Mouse (Mus musculus) hindbrain, embryonic 13.5 days (tissue): ENCODE measurements around the gene Zrsr1. TPM values are rescaled to one million over a fixed set of nuclear protein-coding genes. Genes with fewer than 3 reads are reported as not detected.
A peak's percentile ranks its signal among the peaks of the same experiment; 100 is the strongest.

Experiments used
- ATAC-seq: fragments of 200-750 bp; cut with Nextera tagmentation; 2 replicates; pipeline ENCODE4 v1.8.0; 2017; ENCODE audit warnings: moderate TSS enrichment; ENCODE audit not compliant: low FRiP score
- H3K27ac ChIP-seq: fragments of 300-500 bp; sonication (generic); 2 replicates; pipeline ENCODE4 v1.5.1; 2015; ENCODE audit warnings: inconsistent platforms, mild to moderate bottlenecking, moderate library complexity
- H3K27me3 ChIP-seq: fragments of 300-500 bp; sonication (generic); 2 replicates; pipeline ENCODE4 v1.6.1; 2015; ENCODE audit warnings: mild to moderate bottlenecking, inconsistent platforms
- H3K36me3 ChIP-seq: fragments of 300-500 bp; sonication (generic); 2 replicates; pipeline ENCODE4 v1.6.1; 2015; ENCODE audit warnings: mild to moderate bottlenecking, inconsistent platforms
- H3K4me1 ChIP-seq: fragments of 300-500 bp; sonication (generic); replicated peaks from 2 replicates; pipeline ENCODE4 v1.6.1; 2015; ENCODE audit warnings: inconsistent platforms
- H3K4me2 ChIP-seq: fragments of 300-500 bp; sonication (generic); 2 replicates; pipeline ENCODE4 v1.6.1; 2015; ENCODE audit warnings: inconsistent platforms, mild to moderate bottlenecking, moderate library complexity
- H3K4me3 ChIP-seq: fragments of 300-500 bp; sonication (generic); 2 replicates; pipeline ENCODE4 v1.5.1; 2015; ENCODE audit warnings: mild to moderate bottlenecking, inconsistent platforms
- H3K9ac ChIP-seq: fragments of 300-500 bp; sonication (generic); 2 replicates; pipeline ENCODE4 v1.6.1; 2015; ENCODE audit warnings: mild to moderate bottlenecking, inconsistent platforms
- H3K9me3 ChIP-seq: fragments of 300-500 bp; sonication (generic); 2 replicates; pipeline ENCODE4 v1.6.1; 2016; ENCODE audit warnings: inconsistent platforms
- WGBS: fragments of 180-500 bp; shearing (Covaris S2); methylation state at CpG from one replicate; pipeline ENCODE4 v1.1.7; 2015; 5-methylcytosine and 5-hydroxymethylcytosine counted together
- polyA plus RNA-seq: library from polyadenylated mRNA; unstranded; fragments of >200 nt; fragmentation: Nextera tagmentation; extraction: Ambion mirVana; gene quantifications from 2 replicates; pipeline ENCODE4 v1.2.1, GENCODE M21; 2015

The Zrsr1 gene
- 6.6 and 8.3 TPM in 2 replicates for polyA plus RNA-seq

DNA sequence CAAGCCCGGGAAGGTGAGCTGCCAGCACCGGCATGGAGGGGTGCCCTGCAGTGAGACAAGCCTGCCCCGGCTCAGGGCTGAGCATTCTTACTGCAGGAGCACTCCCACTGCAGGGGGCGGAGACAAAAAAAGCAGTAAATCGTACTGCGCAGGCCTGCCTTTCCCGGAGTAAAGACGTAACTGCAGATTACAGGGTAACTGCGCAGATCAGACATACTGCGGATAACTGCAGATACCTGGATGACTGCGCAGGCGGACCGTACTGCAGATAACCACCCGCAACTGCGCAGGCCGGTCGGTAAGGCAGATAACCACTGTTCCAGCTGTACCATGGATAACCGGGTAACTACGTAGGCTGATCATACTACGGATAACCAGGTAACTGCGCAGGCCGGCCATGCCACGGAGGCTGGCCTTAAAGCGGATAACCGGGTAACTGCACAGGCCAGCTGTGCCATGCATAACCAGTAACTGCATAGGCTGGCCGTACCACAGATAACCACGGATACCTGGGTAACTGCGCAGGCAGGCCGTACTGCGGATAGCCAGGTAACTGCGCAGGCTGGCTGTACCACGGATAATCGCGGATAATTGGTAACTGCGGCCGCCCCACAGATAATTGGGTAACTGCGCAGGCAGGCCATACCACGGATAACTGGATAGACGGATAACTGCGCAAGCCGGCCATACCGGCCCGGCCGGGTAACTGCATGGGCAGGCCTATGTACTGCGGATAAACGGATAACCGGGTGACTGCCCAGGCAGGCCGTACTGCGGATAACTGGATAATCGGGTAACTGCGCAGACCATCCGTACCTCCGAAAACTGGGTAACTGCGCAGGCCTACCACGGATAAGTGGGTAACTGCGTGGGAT lies at the start of gene Zrsr1:
Zrsr1 (plus strand) TSS at position 171 of the 875 bp plus-strand sequence.
- peaks cover 26% of the 10 kb centered on the region for H3K9me3 ChIP-seq
- peak within 1 kb of the TSS; percentile 70 for H3K9ac ChIP-seq

DNA sequence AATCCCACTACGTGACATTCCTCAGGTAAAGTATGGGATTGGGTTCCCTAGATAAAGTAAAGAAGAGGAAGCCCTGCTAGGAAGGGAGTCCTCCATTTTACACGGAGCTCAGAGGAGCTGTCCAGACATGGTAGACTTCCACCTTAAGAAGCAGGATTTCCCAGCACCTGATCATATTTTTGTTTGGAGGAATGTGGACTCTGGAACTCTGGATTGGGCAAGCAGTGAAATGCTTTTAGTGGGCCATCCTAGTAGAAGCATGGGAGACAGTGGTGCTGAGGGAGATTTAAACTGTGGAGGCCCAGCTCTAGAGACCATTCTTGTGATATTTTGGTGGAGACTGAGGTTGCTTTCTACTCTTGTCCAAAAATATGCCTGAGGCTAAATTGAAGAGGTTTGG lies 49.3 kb upstream of the Zrsr1 start:
- H3K27me3 ChIP-seq: no peaks in the 10 kb centered on the region
- no peak overlapping the region for H3K4me3 ChIP-seq
- H3K9ac ChIP-seq: no peak overlapping the region
- H3K27ac ChIP-seq: no peak overlapping the region
- H3K36me3 ChIP-seq: no peaks in the 10 kb centered on the region
- no peaks in the 10 kb centered on the region for H3K9me3 ChIP-seq
- 88% methylated on average over 2 of the region's 2 CpGs for WGBS
- H3K4me1 ChIP-seq: peaks cover 2% of the 10 kb centered on the region; the same call in 1 of the 2 replicates
- H3K4me2 ChIP-seq: no peak overlapping the region
- ATAC-seq: no peak

More for the DNA sequence above, at the start of gene Zrsr1:
- Histone ChIP-seq H3K27ac (peak within 1 kb of the TSS; percentile 81), H3K27me3 (no peaks in the 10 kb centered on the region), H3K4me1 (peaks cover 29% of the 10 kb centered on the region), H3K36me3 (peaks cover 31% of the 10 kb centered on the region), H3K4me3 (peak within 1 kb of the TSS; percentile 50), H3K4me2 (peak within 1 kb of the TSS; percentile 56)
- ATAC-seq: peak; percentile 87
- 51% methylated on average over 56 of the region's 56 CpGs for WGBS

DNA sequence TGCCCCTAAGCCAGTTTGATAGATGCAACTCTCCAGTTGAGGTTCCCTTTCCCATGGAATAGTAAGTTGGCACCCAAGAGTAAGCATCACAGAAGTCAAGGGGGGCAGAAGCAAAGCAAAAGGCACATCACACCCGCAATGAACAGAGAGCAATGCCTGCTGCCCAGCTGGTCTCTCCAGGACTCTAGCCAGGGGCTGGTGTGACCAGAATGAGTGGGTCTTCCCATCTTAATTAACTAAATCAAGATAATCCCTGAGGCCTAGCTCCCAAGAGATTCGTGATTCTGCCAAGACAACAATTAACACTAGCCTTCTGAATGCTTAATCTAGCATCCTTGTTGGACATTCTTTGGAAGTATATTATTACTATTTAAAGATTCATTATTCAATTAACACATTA lies 48.2 kb upstream of the Zrsr1 start:
- Histone ChIP-seq H3K4me3 (no peak overlapping the region), H3K4me1 (peaks cover 2% of the 10 kb centered on the region), H3K9ac (no peak overlapping the region), H3K4me2 (no peak overlapping the region), H3K9me3 (no peaks in the 10 kb centered on the region), H3K27ac (no peak overlapping the region), H3K27me3 (no peaks in the 10 kb centered on the region), H3K36me3 (no peaks in the 10 kb centered on the region)
- WGBS: 69% methylated on average over 2 of the region's 2 CpGs
- no peak for ATAC-seq

DNA sequence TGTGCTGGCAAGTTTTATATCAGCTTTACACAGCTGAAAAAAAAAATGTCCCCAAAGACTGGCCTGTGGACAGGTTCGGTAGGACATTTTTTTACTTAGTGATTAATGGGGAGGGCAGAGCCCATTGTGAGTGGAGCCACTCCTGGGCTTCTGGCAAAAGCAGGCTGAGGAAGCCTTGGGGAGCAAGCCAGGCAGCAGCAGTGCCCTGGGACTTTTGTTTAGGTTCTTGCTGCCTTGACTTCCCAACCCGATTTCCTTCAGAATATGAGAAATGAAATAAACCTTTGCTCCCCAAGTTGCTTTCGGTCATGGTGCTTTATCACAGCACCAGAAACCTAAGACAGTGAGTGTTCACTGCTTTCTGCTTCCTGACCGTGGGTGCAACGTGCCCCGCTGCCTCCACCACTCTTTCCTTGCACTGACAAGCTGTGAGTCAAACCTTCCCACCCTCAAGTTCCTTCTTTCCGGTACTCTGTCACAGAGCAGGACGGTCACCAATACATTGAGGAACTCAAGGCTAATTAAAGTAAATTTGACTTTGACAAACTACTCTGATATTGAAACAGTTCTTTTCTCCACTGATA lies 43.1 kb upstream of the Zrsr1 start:
- Histone ChIP-seq H3K27me3 (no peaks in the 10 kb centered on the region), H3K4me3 (no peak overlapping the region), H3K4me2 (no peak overlapping the region), H3K4me1 (peaks cover 3% of the 10 kb centered on the region), H3K27ac (no peak overlapping the region), H3K9ac (no peak overlapping the region), H3K9me3 (no peaks in the 10 kb centered on the region), H3K36me3 (no peaks in the 10 kb centered on the region)
- 84% methylated on average over 8 of the region's 8 CpGs for WGBS
- no peak for ATAC-seq

DNA sequence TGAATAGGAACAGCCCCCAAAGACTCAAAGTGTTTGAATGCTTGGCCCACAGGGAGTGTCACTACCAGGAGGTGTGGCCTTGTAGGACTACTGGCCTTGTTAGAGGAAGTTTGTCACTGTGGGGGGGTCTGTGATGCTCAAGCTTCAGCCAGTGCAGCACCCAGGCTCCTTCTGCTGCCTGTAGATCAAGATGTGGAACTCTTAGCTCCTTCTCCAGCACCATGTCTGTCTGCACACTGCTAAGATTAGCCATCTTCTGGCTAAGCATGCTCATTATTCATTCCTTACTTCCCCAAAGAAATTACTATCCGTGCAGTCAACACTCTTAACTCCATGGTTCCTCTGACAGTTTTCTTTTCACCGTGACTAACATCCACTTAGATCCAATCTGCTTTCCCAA lies 41.7 kb upstream of the Zrsr1 start:
- no peak overlapping the region for H3K4me3 ChIP-seq
- no peak overlapping the region for H3K4me2 ChIP-seq
- 73% methylated on average over 2 of the region's 2 CpGs for WGBS
- peaks cover 3% of the 10 kb centered on the region for H3K4me1 ChIP-seq
- no peak for ATAC-seq
- H3K27ac ChIP-seq: no peak overlapping the region
- no peaks in the 10 kb centered on the region for H3K36me3 ChIP-seq
- H3K9me3 ChIP-seq: no peaks in the 10 kb centered on the region
- H3K27me3 ChIP-seq: no peaks in the 10 kb centered on the region
- no peak overlapping the region for H3K9ac ChIP-seq

DNA sequence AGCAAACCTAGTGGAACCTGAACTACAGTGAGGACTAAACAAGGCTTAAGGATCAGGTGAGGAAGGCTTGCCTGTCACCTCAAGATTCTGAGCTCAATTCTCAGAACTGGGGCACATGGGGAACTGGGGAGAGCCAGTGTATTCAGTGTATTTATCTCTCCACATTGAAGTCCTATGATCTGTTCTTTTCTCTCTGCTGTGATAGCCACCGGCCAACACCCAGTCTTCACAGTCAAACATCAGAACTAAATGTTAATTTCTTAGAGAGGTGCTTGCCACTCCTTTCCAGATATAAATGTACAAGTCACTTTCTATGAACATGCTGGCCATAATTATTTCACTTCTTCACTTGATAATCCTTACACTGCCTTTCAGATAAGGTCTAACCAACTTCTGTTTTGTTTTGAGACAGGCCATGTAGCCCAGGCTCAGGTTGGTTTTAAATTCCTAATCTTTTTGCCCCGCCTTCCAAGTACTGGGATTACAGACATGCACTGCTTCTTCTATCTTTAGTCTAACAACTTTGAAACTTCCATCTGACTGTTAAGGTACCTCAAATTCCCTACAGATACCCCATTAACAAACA lies 40.4 kb upstream of the Zrsr1 start:
- H3K9me3 ChIP-seq: no peaks in the 10 kb centered on the region
- no peak overlapping the region for H3K4me2 ChIP-seq
- no peaks in the 10 kb centered on the region for H3K27me3 ChIP-seq
- peaks cover 3% of the 10 kb centered on the region; the same call in 1 of the 2 replicates for H3K4me1 ChIP-seq
- no peak for ATAC-seq
- H3K36me3 ChIP-seq: no peaks in the 10 kb centered on the region
- H3K4me3 ChIP-seq: no peak overlapping the region
- no peak overlapping the region for H3K27ac ChIP-seq
- WGBS: 90% methylated on average over 2 of the region's 2 CpGs
- H3K9ac ChIP-seq: no peak overlapping the region

DNA sequence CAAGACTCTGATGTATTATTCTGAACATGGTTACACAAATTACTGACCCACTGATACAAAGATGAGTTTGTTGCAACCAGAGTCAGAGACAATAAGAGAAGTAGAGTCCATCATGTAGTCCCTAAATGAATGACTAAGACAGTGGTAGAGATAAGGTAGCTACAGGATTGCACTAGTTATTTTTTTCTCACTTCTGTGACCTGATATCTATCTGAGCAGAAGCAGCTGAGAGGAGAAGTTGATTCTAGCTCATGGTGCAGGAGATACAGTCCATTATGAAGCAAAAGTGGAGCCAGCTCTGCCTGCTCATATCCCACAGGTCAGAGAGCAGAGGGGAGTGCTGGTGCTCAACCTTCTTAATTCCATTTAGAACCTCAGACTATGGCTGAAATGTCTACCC lies 39.6 kb upstream of the Zrsr1 start:
- no peak overlapping the region for H3K9ac ChIP-seq
- no peaks in the 10 kb centered on the region for H3K27me3 ChIP-seq
- H3K27ac ChIP-seq: no peak overlapping the region
- H3K4me3 ChIP-seq: no peak overlapping the region
- no peaks in the 10 kb centered on the region for H3K9me3 ChIP-seq
- no peak overlapping the region for H3K4me2 ChIP-seq
- peaks cover 3% of the 10 kb centered on the region; the same call in 1 of the 2 replicates for H3K4me1 ChIP-seq
- no peak for ATAC-seq
- no peaks in the 10 kb centered on the region for H3K36me3 ChIP-seq

DNA sequence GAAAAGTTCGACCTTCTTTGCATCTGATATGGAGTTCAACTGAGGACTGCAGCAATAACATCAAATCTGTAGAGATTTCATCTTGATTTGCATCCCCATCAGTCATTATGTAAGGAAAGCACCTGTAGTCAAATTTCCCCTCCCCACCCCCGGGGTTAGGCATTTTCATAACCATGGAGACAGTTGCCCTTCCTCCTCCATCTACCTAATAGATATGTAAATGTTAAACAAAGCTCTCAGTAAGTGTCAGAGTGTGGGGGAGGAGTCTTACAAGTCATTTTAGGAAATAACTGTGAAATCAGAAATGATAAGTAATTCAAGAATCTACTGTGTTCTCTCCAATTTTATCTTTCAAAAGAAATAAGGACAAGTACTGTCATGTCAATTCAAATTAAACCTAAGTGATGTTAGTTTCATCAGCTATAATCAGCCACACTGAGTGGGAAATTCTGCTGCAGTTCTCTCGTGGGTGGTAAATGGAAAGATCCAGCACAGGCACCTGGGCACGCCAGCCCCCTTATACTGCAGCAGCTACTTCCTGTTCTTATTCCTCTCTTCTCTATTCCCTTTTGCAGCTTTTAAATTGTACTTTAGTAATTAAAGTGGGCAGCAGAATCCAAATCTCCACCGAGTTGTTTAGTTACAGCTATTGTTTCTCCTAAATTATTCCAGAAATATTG lies 35.2 kb upstream of the Zrsr1 start:
- Histone ChIP-seq H3K36me3 (no peaks in the 10 kb centered on the region), H3K4me2 (no peak overlapping the region), H3K4me1 (no peaks in the 10 kb centered on the region), H3K27me3 (no peaks in the 10 kb centered on the region), H3K9ac (no peak overlapping the region), H3K9me3 (no peaks in the 10 kb centered on the region), H3K4me3 (no peak overlapping the region), H3K27ac (no peak overlapping the region)
- ATAC-seq: no peak
- 51% methylated on average over 5 of the region's 5 CpGs for WGBS

DNA sequence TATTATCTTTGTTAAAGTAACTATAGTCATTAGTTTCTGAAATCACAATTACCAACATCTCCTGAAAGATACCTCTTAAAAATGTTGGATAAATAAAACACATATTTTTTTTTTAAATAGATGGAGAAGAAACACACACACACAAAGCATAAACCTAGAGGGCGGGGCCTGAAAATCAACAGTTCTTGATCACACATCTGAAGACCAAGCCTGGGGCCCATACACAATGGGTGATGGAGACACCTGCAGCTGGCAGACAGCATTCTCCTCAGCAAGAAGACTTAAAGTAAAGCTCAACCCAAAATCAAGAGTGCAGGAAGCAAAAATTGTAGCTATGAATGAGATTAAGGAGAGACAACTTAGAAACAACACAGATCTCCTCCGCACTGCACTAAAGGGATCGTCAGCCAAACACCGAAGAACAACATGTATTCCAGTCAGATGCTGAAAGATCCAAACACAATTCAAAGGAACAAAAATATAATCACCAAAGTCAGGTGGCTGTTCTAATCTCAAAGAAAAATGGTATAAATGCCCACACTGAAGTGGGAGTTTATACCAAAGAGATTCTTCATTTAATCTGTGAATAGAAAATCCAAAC lies 34.0 kb upstream of the Zrsr1 start:
- Histone ChIP-seq H3K4me3 (no peak overlapping the region), H3K27ac (no peak overlapping the region), H3K9ac (no peak overlapping the region), H3K27me3 (no peaks in the 10 kb centered on the region), H3K9me3 (no peaks in the 10 kb centered on the region), H3K4me2 (no peak overlapping the region), H3K36me3 (no peaks in the 10 kb centered on the region), H3K4me1 (no peaks in the 10 kb centered on the region)
- no peak for ATAC-seq
- WGBS: 98% methylated on average over 4 of the region's 4 CpGs

DNA sequence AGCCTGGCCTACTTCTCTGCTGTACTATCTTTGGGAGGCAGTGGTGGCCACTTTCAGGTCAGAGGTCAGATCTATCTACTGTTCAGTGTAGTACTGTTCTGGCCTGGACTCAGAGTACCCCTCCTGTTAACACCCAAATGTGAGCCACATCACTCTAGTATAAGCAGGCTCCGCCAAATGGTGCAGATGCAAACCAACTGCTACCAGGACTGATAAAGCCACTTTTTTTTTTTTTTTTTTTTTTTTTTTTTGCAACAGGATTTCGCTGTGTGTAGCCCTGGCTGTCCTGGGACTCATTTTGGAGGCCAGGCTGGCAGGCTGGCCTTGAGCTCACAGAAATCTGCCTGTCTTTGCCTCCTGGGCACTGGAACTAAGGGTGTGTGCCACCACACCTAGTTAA lies 32.8 kb upstream of the Zrsr1 start:
- Histone ChIP-seq H3K9me3 (no peaks in the 10 kb centered on the region), H3K4me3 (no peak overlapping the region), H3K27ac (no peak overlapping the region), H3K4me2 (no peak overlapping the region), H3K36me3 (no peaks in the 10 kb centered on the region), H3K9ac (no peak overlapping the region), H3K4me1 (no peaks in the 10 kb centered on the region), H3K27me3 (no peaks in the 10 kb centered on the region)
- WGBS: 93% methylated on average over 2 of the region's 2 CpGs
- ATAC-seq: no peak

DNA sequence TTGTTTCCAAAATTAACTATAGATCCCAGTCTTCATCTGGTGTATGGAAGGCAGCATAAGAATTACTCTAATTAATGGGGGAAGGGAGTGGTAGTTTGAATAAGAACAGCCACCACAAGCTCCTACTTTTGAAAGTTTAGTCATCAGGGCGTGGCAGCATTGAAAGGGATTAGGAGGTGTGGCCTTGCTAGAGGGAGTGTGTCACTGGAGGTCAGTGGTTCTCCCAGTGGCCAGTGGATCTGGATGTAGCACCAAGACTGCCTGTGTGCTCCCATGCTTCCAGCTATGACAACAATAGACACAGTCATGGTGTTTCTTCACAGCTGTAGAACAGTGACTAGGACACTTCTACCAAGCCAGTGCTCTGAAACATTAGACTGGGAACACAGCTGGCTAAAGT lies 22.7 kb upstream of the Zrsr1 start:
- H3K4me3 ChIP-seq: no peak overlapping the region
- no peaks in the 10 kb centered on the region for H3K36me3 ChIP-seq
- ATAC-seq: no peak
- H3K9me3 ChIP-seq: no peaks in the 10 kb centered on the region
- H3K9ac ChIP-seq: no peak overlapping the region
- WGBS: 89% methylated on average over 1 of the region's 1 CpGs
- no peak overlapping the region for H3K4me2 ChIP-seq
- H3K27me3 ChIP-seq: no peaks in the 10 kb centered on the region
- no peak overlapping the region for H3K27ac ChIP-seq
- no peaks in the 10 kb centered on the region for H3K4me1 ChIP-seq

DNA sequence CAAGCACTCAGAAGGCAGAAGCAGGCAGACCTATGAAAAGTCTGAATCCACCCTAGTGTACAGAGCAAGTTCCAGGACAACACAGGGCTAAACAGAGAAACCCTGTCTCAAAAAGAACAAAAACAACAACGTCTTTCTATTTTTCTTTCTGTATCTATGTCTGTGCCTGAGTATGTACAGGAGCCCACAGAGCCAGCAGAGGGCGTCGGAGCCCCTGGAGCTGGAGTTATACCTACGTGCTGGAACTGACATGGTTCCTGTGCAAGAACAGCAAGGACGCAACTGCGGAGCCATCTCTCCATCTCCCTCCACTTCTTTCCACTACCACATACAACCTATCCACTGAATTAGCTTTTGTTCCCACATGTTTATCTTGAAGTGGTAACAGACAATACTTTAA lies 21.7 kb upstream of the Zrsr1 start:
- Histone ChIP-seq H3K27me3 (no peaks in the 10 kb centered on the region), H3K27ac (no peak overlapping the region), H3K4me3 (no peak overlapping the region), H3K4me2 (no peak overlapping the region), H3K9me3 (no peaks in the 10 kb centered on the region), H3K9ac (no peak overlapping the region), H3K36me3 (no peaks in the 10 kb centered on the region; the same call in 1 of the 2 replicates), H3K4me1 (no peaks in the 10 kb centered on the region)
- WGBS: 87% methylated on average over 6 of the region's 6 CpGs
- ATAC-seq: no peak
